Mouse (Mus musculus): ENCODE data around the gene Cav3. TPM values are rescaled to one million over a fixed set of nuclear protein-coding genes. Genes with fewer than 3 reads are reported as not detected.
A peak's percentile ranks its signal among the peaks of the same experiment; 100 is the strongest.

Gene Cav3
- not detected in 2 replicates for polyA plus RNA-seq (2014; fragmentation: Nextera tagmentation; extraction: Ambion mirVana)

DNA sequence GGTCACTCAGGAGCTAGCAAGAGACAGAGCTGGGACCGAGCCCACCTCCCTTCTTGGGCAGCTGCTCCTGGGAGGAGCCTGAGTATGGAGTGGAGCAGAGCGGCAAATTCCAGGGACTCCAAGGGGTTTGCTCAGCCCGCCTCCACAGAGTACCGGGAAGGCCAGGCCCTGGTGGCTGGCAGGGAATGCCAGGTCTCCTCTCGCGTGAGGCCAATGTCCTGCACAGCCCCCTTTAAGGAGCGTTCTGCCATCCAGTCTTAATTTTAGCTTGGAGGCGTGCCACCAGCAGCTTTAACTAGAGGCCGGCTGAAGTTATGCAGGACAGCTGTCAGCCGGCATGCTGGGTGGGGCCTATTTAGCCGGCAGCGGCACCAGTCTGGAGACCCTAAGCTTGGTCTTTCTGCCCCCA is at the start of gene Cav3:
Gene Cav3 (plus strand): TSS at position 165 of the 409 bp plus-strand sequence.
- DNase-seq (ENCODE audit: low spot score) = no peak
- WGBS = 74% methylated on average over 12 of the region's 12 CpGs
- no peak within 1 kb of the TSS for H3K27ac ChIP-seq (ENCODE audit: low read depth, low read length)
- no peak within 1 kb of the TSS for H3K4me2 ChIP-seq (ENCODE audit: low read length)
- no peaks in the 10 kb centered on the region for H3K4me1 ChIP-seq (ENCODE audit: control insufficient read depth, insufficient read depth, low read length)
- no peak within 1 kb of the TSS for H3K4me3 ChIP-seq (ENCODE audit: low read depth, low read length)
- no peak for ATAC-seq
- no peaks in the 10 kb centered on the region for H3K36me3 ChIP-seq (ENCODE audit: control insufficient read depth, insufficient read depth, low read length)
- H3K27me3 ChIP-seq (replicated peaks; ENCODE audit: control insufficient read depth, insufficient read depth, low read length) = no peaks in the 10 kb centered on the region
- H3K9ac ChIP-seq (ENCODE audit: low read length) = no peak within 1 kb of the TSS
- no peaks in the 10 kb centered on the region for H3K9me3 ChIP-seq (replicated peaks; ENCODE audit: control insufficient read depth, low read length)

DNA sequence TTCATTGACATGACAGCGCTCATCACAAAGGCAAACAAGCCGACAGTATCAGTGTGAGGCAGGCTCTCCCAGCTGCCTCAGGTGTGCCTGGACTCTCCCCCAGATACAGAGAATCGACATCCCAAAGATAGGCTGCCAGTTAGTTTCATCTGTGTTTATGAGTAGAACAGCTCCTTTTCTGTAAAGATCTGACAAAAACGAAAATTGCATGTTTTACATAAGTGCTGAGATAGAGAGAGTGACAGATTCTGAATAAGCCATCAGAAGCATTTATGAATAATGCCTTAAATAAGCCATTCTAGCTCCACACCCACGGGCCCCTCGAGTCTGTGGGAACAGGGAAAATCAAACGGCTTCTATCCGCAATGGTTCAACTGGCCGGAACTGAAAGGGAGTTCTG is 40.0 kb upstream of the Cav3 start:
- ATAC-seq (no peak), DNase-seq (ENCODE audit: low spot score) (peak; percentile 20)
- Histone ChIP-seq H3K27ac (ENCODE audit: low read depth, low read length) (no peak overlapping the region), H3K9ac (ENCODE audit: low read length) (no peak overlapping the region), H3K36me3 (ENCODE audit: control insufficient read depth, insufficient read depth, low read length) (no peaks in the 10 kb centered on the region), H3K4me2 (ENCODE audit: low read length) (no peak overlapping the region), H3K4me3 (ENCODE audit: low read depth, low read length) (no peak overlapping the region), H3K4me1 (ENCODE audit: control insufficient read depth, insufficient read depth, low read length) (no peaks in the 10 kb centered on the region), H3K9me3 (replicated peaks; ENCODE audit: control insufficient read depth, low read length) (0 out of 2 replicates have a peak, but pooled peaks cover 3% of the 10 kb centered on the region), H3K27me3 (replicated peaks; ENCODE audit: control insufficient read depth, insufficient read depth, low read length) (no peaks in the 10 kb centered on the region)
- WGBS = 83% methylated on average over 9 of the region's 9 CpGs

DNA sequence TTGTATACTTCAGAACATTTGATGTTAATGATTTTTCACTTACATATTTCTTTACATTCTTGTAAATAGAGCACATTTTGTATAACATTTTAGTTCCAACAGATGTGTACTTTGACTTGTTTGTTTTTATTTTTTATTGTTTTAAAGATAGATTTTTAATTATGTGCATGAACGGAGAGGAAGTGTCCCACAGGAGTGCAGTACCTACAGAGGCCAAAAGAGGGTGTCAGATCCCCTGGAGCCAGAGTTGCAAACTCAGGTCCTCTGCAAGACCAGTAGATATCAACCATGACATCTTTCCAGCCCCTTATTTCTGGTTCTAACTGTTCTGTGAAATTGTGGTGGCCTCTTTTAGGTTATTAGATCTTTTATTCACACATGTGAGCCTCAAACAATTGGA is 38.4 kb upstream of the Cav3 start:
- Histone ChIP-seq H3K36me3 (ENCODE audit: control insufficient read depth, insufficient read depth, low read length) (no peaks in the 10 kb centered on the region), H3K4me1 (ENCODE audit: control insufficient read depth, insufficient read depth, low read length) (no peaks in the 10 kb centered on the region), H3K4me3 (ENCODE audit: low read depth, low read length) (no peak overlapping the region), H3K4me2 (ENCODE audit: low read length) (no peak overlapping the region), H3K27me3 (replicated peaks; ENCODE audit: control insufficient read depth, insufficient read depth, low read length) (no peaks in the 10 kb centered on the region), H3K9me3 (replicated peaks; ENCODE audit: control insufficient read depth, low read length) (0 out of 2 replicates have a peak, but pooled peaks cover 3% of the 10 kb centered on the region), H3K27ac (ENCODE audit: low read depth, low read length) (no peak overlapping the region), H3K9ac (ENCODE audit: low read length) (no peak overlapping the region)
- ATAC-seq (no peak), DNase-seq (ENCODE audit: low spot score) (no peak)
- WGBS = 100% methylated on average over 1 of the region's 1 CpGs

DNA sequence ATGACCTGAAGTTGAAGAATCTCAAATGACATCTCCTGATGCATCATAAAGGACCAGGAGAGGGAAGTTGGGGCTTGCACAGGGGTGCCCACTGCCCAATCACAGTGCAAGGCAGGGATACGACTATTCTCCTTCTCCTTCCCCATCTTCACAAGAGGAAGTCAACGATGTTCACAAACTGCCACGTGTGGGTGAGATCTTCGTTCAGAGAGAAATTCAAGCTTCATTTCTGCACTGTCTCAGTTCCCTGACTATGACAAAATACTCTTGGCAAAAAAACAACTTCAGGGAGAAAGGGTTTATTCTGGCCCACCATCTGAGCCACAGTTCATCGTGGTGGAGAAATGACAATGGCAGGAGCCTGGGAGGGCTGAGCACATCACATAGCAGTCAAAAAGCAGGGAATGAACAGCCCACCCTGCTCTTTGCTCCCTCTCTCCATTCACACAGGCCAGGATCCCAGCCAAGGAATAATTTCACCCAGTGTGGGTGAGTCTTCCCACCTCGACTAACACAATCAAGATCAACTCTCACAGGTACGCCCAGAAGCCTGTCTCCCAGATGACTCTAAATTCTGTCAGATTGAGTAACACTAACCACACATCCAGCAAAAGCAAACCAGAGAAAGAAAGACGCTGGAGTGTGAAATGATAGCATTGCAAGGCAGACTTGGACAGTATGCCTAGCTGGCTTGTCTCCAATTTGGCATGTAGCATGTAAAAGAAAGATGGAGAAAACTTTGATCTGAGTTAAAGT is 35.4 kb upstream of the Cav3 start:
- Histone ChIP-seq H3K36me3 (ENCODE audit: control insufficient read depth, insufficient read depth, low read length) (no peaks in the 10 kb centered on the region), H3K27me3 (replicated peaks; ENCODE audit: control insufficient read depth, insufficient read depth, low read length) (no peaks in the 10 kb centered on the region), H3K9ac (ENCODE audit: low read length) (no peak overlapping the region), H3K27ac (ENCODE audit: low read depth, low read length) (no peak overlapping the region), H3K4me2 (ENCODE audit: low read length) (no peak overlapping the region), H3K4me3 (ENCODE audit: low read depth, low read length) (no peak overlapping the region), H3K9me3 (replicated peaks; ENCODE audit: control insufficient read depth, low read length) (0 out of 2 replicates have a peak, but pooled peaks cover 3% of the 10 kb centered on the region), H3K4me1 (ENCODE audit: control insufficient read depth, insufficient read depth, low read length) (no peaks in the 10 kb centered on the region)
- DNase-seq (ENCODE audit: low spot score) (peak; percentile 47), ATAC-seq (no peak)
- 85% methylated on average over 8 of the region's 8 CpGs for WGBS

DNA sequence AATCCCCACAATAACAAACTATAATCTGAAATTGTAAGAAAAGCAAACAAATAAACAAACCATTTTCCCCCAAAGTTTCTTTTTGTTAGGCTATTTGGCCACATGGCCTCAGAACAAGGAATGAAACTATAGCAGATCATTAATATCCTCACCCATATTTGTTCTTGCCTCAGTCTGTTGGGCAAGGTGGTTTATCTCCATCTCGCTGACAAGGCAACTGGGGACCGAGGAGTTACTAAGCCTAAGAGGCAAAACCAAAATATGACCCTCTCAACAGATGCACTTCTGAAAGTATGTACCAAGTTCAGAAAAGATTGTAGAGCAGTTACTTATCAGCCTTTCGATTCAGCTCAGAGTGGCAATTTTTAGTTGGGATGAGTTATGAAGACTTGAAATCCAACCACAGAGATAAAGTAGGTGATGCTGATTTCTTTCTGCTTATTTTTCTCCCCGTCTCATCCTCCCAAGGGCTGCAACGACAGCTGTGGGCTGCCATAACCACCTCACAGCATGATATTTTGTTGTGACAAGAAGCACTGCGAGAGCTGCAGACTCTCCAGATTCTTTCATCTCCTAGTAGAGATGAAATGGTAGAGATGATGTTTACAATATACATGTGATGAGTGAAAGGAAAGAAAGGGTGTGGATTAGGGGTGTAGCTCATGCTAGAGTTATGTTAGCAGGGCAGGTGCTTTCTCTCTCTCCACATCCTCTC is 33.1 kb upstream of the Cav3 start:
- 80% methylated on average over 6 of the region's 6 CpGs for WGBS
- H3K4me1 ChIP-seq (ENCODE audit: control insufficient read depth, insufficient read depth, low read length) = no peaks in the 10 kb centered on the region

DNA sequence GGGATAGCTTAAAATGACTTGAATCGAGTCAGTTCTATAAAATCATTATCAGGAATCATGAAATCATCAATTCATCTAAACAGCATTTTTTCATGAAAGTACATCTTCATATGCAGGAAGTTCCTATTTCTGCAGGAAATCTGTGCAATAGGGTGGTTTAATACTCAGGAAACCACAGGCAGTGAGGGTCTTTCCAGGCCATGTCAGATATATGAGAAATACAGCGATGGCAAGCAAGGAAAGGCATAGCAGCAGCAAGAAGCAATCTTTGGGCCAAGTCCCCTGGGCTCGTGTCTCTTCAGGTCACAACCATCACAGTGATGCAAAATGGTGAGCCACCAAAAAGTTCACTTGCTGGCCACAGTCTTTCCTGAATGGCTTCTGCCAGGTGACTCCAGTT is 13.6 kb upstream of the Cav3 start:
- H3K36me3 ChIP-seq (ENCODE audit: control insufficient read depth, insufficient read depth, low read length) = no peaks in the 10 kb centered on the region
- no peaks in the 10 kb centered on the region for H3K27me3 ChIP-seq (replicated peaks; ENCODE audit: control insufficient read depth, insufficient read depth, low read length)
- no peak overlapping the region for H3K27ac ChIP-seq (ENCODE audit: low read depth, low read length)
- H3K4me1 ChIP-seq (ENCODE audit: control insufficient read depth, insufficient read depth, low read length) = no peaks in the 10 kb centered on the region
- ATAC-seq = no peak
- no peak for DNase-seq (ENCODE audit: low spot score)
- no peaks in the 10 kb centered on the region for H3K9me3 ChIP-seq (replicated peaks; ENCODE audit: control insufficient read depth, low read length)
- no peak overlapping the region for H3K9ac ChIP-seq (ENCODE audit: low read length)
- H3K4me2 ChIP-seq (ENCODE audit: low read length) = no peak overlapping the region
- 91% methylated on average over 3 of the region's 3 CpGs for WGBS
- no peak overlapping the region for H3K4me3 ChIP-seq (ENCODE audit: low read depth, low read length)

More for the DNA sequence above, 33.1 kb upstream of the Cav3 start:
- ATAC-seq (no peak), DNase-seq (ENCODE audit: low spot score) (no peak)
- no peaks in the 10 kb centered on the region for H3K27me3 ChIP-seq (replicated peaks; ENCODE audit: control insufficient read depth, insufficient read depth, low read length)
- H3K4me3 ChIP-seq (ENCODE audit: low read depth, low read length) = no peak overlapping the region
- H3K9ac ChIP-seq (ENCODE audit: low read length) = no peak overlapping the region
- H3K4me2 ChIP-seq (ENCODE audit: low read length) = no peak overlapping the region
- H3K27ac ChIP-seq (ENCODE audit: low read depth, low read length) = no peak overlapping the region
- 0 out of 2 replicates have a peak, but pooled peaks cover 3% of the 10 kb centered on the region for H3K9me3 ChIP-seq (replicated peaks; ENCODE audit: control insufficient read depth, low read length)
- H3K36me3 ChIP-seq (ENCODE audit: control insufficient read depth, insufficient read depth, low read length) = no peaks in the 10 kb centered on the region

DNA sequence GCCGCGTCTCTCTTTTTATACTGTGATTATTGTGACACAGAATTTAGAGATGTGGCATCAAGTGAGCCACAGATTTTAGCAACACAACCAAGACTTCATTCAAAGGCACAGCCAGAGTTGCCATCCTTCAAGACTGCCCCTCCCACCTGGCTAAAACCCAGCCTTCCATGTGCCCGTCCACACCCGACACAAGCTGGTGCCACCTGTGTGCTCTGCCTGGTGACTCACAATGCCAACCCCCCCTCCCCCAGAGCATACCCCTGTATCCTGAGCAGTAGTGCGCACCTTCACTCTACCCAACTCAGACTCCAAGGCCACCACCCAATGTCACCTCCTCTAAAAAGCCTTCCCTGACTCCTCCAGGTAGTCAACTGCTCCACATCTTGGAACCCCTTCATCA is 2.2 kb downstream of the Cav3 start:
- ATAC-seq = no peak
- Histone ChIP-seq H3K36me3 (ENCODE audit: control insufficient read depth, insufficient read depth, low read length) (no peaks in the 10 kb centered on the region), H3K27ac (ENCODE audit: low read depth, low read length) (no peak overlapping the region), H3K4me1 (ENCODE audit: control insufficient read depth, insufficient read depth, low read length) (no peaks in the 10 kb centered on the region), H3K4me2 (ENCODE audit: low read length) (no peak overlapping the region), H3K4me3 (ENCODE audit: low read depth, low read length) (no peak overlapping the region), H3K9me3 (replicated peaks; ENCODE audit: control insufficient read depth, low read length) (no peaks in the 10 kb centered on the region), H3K9ac (ENCODE audit: low read length) (no peak overlapping the region), H3K27me3 (replicated peaks; ENCODE audit: control insufficient read depth, insufficient read depth, low read length) (no peaks in the 10 kb centered on the region)
- WGBS = 98% methylated on average over 5 of the region's 5 CpGs
- no peak for DNase-seq (ENCODE audit: low spot score)

DNA sequence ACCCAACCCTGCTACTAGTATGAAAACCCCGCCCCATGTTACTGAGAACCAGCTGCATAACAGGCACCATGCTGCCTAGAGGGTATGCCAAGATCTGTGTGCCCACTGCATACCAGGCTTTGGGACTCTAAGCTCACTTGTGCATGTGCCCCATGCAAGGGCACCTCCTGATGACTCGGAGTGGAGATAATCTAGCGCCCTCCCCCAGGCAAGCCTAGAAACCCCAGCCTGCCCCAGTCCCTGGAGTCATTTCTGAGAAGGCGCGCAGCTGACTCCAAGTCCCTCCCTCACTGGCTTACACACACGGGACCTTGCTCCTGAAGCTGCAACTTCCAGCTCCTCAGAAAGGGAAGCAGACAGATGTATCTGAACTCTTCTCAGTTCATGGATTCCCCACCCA is 4.0 kb downstream of the Cav3 start:
- H3K36me3 ChIP-seq (ENCODE audit: control insufficient read depth, insufficient read depth, low read length) = no peaks in the 10 kb centered on the region
- no peak overlapping the region for H3K9ac ChIP-seq (ENCODE audit: low read length)
- H3K9me3 ChIP-seq (replicated peaks; ENCODE audit: control insufficient read depth, low read length) = no peaks in the 10 kb centered on the region
- H3K4me3 ChIP-seq (ENCODE audit: low read depth, low read length) = no peak overlapping the region
- 85% methylated on average over 6 of the region's 6 CpGs for WGBS
- no peaks in the 10 kb centered on the region for H3K4me1 ChIP-seq (ENCODE audit: control insufficient read depth, insufficient read depth, low read length)
- H3K27ac ChIP-seq (ENCODE audit: low read depth, low read length) = no peak overlapping the region
- H3K4me2 ChIP-seq (ENCODE audit: low read length) = no peak overlapping the region
- ATAC-seq (no peak), DNase-seq (ENCODE audit: low spot score) (no peak)
- no peaks in the 10 kb centered on the region for H3K27me3 ChIP-seq (replicated peaks; ENCODE audit: control insufficient read depth, insufficient read depth, low read length)

DNA sequence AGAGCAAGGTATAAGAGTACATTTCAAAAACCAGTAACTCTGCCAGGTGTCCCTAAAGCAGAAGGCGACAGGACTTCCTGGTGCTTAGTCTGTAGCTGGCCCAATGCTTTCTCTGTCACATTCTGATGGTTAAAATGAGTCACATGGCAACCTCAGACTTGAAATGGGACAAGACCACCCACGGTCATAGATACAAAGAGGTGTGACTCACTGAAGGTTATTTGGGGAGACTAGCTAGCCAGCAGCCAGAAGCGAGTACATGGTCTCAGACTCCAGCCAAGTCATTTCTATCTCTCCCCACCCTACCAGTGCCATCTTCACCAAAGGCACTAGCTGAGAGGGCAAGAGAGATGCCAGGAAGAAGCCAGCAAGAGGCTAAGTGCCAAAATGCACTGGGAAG is 6.1 kb downstream of the Cav3 start:
- Histone ChIP-seq H3K4me3 (ENCODE audit: low read depth, low read length) (no peak overlapping the region), H3K9me3 (replicated peaks; ENCODE audit: control insufficient read depth, low read length) (no peaks in the 10 kb centered on the region), H3K9ac (ENCODE audit: low read length) (no peak overlapping the region), H3K27me3 (replicated peaks; ENCODE audit: control insufficient read depth, insufficient read depth, low read length) (no peaks in the 10 kb centered on the region), H3K36me3 (ENCODE audit: control insufficient read depth, insufficient read depth, low read length) (no peaks in the 10 kb centered on the region), H3K4me1 (ENCODE audit: control insufficient read depth, insufficient read depth, low read length) (no peaks in the 10 kb centered on the region), H3K27ac (ENCODE audit: low read depth, low read length) (no peak overlapping the region), H3K4me2 (ENCODE audit: low read length) (no peak overlapping the region)
- WGBS = 86% methylated on average over 3 of the region's 3 CpGs
- ATAC-seq = no peak
- DNase-seq (ENCODE audit: low spot score) = no peak
